Mouse (Mus musculus): ENCODE measurements around the gene Fam90a1a. TPM values are rescaled to one million over a fixed set of nuclear protein-coding genes. Genes with fewer than 3 reads are reported as not detected.
"Not testable (repeated sequence)": the region's sequence is repeated elsewhere in the genome, so short reads cannot be mapped to it uniquely, and the experiment has no call there.

Gene Fam90a1a
- not detected for total RNA-seq (2021)
- long read RNA-seq, experiment 1: 0 reads
- long read RNA-seq, experiment 2: 0 reads

GRCm38 (mm10) chr8:21958414-21958813, at the start of gene Fam90a1a:
Gene Fam90a1a (plus strand): TSS chr8:21958714.
- intact Hi-C loops (cut with DNase I): no loop called here

GRCm38 (mm10) chr8:21911931-21912330, 46.6 kb upstream of the Fam90a1a start:
- no peak for TF ChIP-seq CTCF (IDR thresholded peaks at IDR 0.05)
- no peak for DNase-seq
- intact Hi-C loops (cut with DNase I): no loop called here
- H3K27ac ChIP-seq: no peak overlapping the region
- H3K4me3 ChIP-seq: no peak overlapping the region

More at GRCm38 (mm10) chr8:21958414-21958813, at the start of gene Fam90a1a:
- no peak for DNase-seq
- no peak within 1 kb of the TSS for H3K4me3 ChIP-seq
- H3K27ac ChIP-seq: no peak within 1 kb of the TSS
- no peak for TF ChIP-seq CTCF (IDR thresholded peaks at IDR 0.05)

GRCm38 (mm10) chr8:21912554-21912953, 46.0 kb upstream of the Fam90a1a start:
- no peak for DNase-seq
- Histone ChIP-seq H3K27ac (no peak overlapping the region), H3K4me3 (no peak overlapping the region)
- no peak for TF ChIP-seq CTCF (IDR thresholded peaks at IDR 0.05)
- intact Hi-C loops (cut with DNase I): no loop called here

GRCm38 (mm10) chr8:21915625-21916024, 42.9 kb upstream of the Fam90a1a start:
- TF ChIP-seq CTCF (IDR thresholded peaks at IDR 0.05): no peak
- no peak for DNase-seq
- no peak overlapping the region for H3K4me3 ChIP-seq
- no peak overlapping the region for H3K27ac ChIP-seq
- intact Hi-C loops (cut with DNase I): no loop called here

GRCm38 (mm10) chr8:21930754-21931153, 27.8 kb upstream of the Fam90a1a start:
- H3K4me3 ChIP-seq; DNase-seq; intact Hi-C loops (cut with DNase I): not testable (repeated sequence)

GRCm38 (mm10) chr8:21932610-21933009, 25.9 kb upstream of the Fam90a1a start, which contains the start of gene Defb15:
Gene Defb15 (minus strand): TSS chr8:21932710.
- H3K27ac ChIP-seq: no peak within 1 kb of the TSS
- no peak within 1 kb of the TSS for H3K4me3 ChIP-seq
- intact Hi-C loops (cut with DNase I): no loop called here
- TF ChIP-seq CTCF (IDR thresholded peaks at IDR 0.05): no peak
- DNase-seq: no peak

More at GRCm38 (mm10) chr8:21930754-21931153, 27.8 kb upstream of the Fam90a1a start:
- not testable (repeated sequence) for H3K27ac ChIP-seq

- intact Hi-C loops (cut with DNase I); DNase-seq; H3K27ac ChIP-seq; H3K4me3 ChIP-seq: not testable (repeated sequence)
These were observed 20.5 kb upstream of the Fam90a1a start, which contains the start of gene Defb35 for GRCm38 (mm10) chr8:21938052-21938451. Gene Defb35 (plus strand): TSS chr8:21938352.

GRCm38 (mm10) chr8:21946462-21946861, 12.1 kb upstream of the Fam90a1a start, which contains the start of gene Defb13:
Gene Defb13 (plus strand): TSS chr8:21946762.
- DNase-seq: no peak
- intact Hi-C loops (cut with DNase I): no loop called here
- Histone ChIP-seq H3K27ac (no peak within 1 kb of the TSS), H3K4me3 (no peak within 1 kb of the TSS)
- no peak for TF ChIP-seq CTCF (IDR thresholded peaks at IDR 0.05)

- intact Hi-C loops (cut with DNase I): no loop called here
- no peak for TF ChIP-seq CTCF (IDR thresholded peaks at IDR 0.05)
- DNase-seq: no peak
- H3K4me3 ChIP-seq: no peak overlapping the region
- no peak overlapping the region for H3K27ac ChIP-seq
These were observed 11.1 kb upstream of the Fam90a1a start for GRCm38 (mm10) chr8:21947311-21948017.

- no peak for DNase-seq
- H3K27ac ChIP-seq: no peak overlapping the region
- intact Hi-C loops (cut with DNase I): no loop called here
- no peak overlapping the region for H3K4me3 ChIP-seq
- TF ChIP-seq CTCF (IDR thresholded peaks at IDR 0.05): peak; percentile 66
These were observed 3.2 kb upstream of the Fam90a1a start for GRCm38 (mm10) chr8:21955321-21955720.

GRCm38 (mm10) chr8:21956336-21956735, 2.2 kb upstream of the Fam90a1a start:
- no peak for DNase-seq
- TF ChIP-seq CTCF (IDR thresholded peaks at IDR 0.05): no peak
- H3K27ac ChIP-seq: no peak overlapping the region
- no peak overlapping the region for H3K4me3 ChIP-seq
- intact Hi-C loops (cut with DNase I): no loop called here

GRCm38 (mm10) chr8:21966646-21967045, 8.1 kb downstream of the Fam90a1a start:
- Histone ChIP-seq H3K4me3 (no peak overlapping the region), H3K27ac (no peak overlapping the region)
- TF ChIP-seq CTCF (IDR thresholded peaks at IDR 0.05): no peak
- intact Hi-C loops (cut with DNase I): no loop called here
- no peak for DNase-seq

- no peak for DNase-seq
- Histone ChIP-seq H3K27ac (no peak within 1 kb of the TSS), H3K4me3 (no peak within 1 kb of the TSS)
- intact Hi-C loops (cut with DNase I): no loop called here
- no peak for TF ChIP-seq CTCF (IDR thresholded peaks at IDR 0.05)
These were observed 11.0 kb downstream of the Fam90a1a start, which contains the start of gene Ccdc70 for GRCm38 (mm10) chr8:21969475-21969874. Gene Ccdc70 (plus strand): TSS chr8:21969775.

GRCm38 (mm10) chr8:21978193-21978592, 19.7 kb downstream of the Fam90a1a start:
- Histone ChIP-seq H3K27ac (no peak overlapping the region), H3K4me3 (no peak overlapping the region)
- intact Hi-C loops (cut with DNase I): no loop called here
- TF ChIP-seq CTCF (IDR thresholded peaks at IDR 0.05): no peak
- no peak for DNase-seq

Data from gastrocnemius, adult 2 months (tissue).